Mouse (Mus musculus) thymus, postnatal 4 days (tissue): ENCODE data around the gene Setdb1.

Experiments
- DNase-seq: peaks from one replicate; pipeline ENCODE4 v3.0.0; 2021

Setdb1 gene

DNA sequence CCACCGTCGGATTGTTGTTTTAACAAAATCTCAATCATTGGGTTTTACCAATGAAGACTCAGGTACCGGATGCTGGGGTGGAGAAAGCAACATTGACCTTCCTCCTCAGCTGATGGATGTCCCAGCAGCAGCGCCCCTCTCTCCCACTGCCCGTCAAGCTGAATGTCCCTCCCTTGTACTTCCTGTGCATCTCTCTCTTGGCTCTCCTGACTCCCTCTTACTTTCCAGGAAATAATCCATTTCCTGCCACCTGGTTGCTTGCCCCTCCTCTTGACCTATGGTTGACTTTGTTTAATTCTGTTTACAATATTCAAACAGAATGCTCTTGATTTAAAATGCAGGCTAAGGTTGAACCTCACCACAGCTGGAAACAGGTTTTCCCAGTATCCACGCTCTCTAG is 66.8 kb downstream of the Setdb1 start:
- DNase-seq, result no peak

DNA sequence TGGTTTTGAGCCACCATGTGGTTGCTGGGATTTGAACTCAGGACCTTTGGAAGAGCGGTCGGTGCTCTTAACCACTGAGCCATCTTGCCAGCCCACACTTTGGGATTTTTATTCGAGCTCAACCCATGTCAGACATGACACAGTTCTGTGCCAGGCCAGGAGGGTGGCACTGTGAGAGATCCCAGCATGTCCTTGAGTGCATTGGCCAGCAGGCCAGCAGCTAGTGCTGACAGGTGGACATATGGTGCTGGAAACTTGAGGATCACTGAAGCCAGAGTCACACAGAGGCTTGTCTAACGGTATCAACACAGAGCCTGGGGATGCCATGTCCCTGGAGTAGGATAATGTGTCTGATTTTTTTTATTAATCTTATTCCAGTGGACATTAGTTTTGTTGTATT is 67.6 kb downstream of the Setdb1 start:
- no peak for DNase-seq

DNA sequence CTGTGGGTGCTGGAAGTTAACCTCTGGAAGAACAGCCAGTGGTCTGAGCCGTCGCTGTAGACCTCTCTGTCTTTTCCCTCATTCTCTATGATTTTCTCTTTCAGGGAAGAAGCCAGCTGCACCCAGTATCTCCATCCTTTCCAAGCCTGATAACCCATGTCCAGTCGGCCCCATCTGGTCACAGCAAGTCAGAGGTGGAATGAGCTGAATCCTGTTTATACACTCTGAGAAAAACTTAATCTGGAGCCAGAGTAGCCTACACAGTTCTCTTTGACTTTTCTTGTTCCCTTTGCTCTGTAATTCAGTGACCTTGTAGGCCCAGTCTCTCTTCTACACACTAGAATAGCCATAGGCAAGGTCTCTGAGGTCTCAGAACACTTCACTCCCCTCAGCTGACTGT is 69.5 kb downstream of the Setdb1 start:
- DNase-seq, result no peak

- no peak for DNase-seq
Measured at GRCm38 (mm10) chr3:95286510-95286909, 70.5 kb downstream of the Setdb1 start.

GRCm38 (mm10) chr3:95286011-95286410 is 71.0 kb downstream of the Setdb1 start:
- DNase-seq, result no peak

DNA sequence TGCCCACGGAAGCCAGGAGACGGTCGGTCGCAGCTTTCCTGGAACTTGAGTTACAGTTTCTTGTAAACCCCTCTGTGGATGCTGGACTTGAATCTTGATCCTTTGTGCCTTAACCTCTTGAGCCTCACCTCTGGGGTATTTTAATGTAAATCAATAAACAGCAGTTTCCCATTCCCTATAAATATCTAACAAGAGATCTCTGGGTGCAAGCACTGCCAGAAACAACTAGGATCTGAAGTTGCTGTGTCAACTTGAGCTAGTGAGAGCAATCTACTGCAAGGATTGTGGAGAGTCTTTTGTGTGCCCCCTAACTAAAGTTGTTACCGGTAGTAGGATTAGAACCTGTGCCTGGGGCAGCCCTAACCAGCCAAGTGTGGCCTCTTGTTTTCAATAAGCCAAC is 71.6 kb downstream of the Setdb1 start:
- no peak for DNase-seq

DNA sequence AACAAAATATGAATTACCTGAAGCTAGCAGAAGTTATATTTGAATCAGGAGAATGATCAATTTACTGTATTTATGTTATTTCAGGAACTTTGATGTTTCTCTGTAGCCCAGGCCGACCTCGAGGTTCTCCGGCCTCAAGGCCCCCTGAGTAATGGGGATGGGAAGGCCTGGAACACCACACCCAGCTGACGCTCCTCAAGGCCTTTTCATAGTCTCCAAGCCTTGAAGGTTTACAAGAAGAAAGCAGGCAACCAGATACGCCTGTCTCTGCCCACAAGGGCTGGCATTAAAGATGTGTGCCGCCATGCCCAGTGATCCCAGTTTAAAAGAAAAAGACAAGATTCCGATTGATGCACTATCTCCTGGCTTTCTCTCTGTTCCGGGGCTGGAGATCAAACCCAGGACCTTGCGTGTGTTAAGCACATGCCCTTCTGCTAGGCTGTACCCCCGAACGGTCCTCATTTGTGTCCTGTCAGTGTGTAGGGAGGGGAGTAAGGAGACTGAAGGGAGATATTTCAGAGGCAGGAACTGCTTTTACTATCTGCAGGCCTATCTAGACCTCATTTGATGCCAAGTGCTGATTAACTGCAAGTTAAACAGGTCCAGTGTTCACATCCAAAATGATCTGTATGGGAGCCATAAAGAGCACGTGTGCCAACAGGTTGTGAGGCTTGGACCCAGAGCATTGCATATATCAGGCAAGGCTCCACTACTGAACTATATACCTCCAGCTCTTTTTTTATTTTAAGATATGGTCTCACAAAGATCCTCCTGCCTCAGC is 72.3 kb downstream of the Setdb1 start:
- DNase-seq, result no peak

- no peak for DNase-seq
Measured at GRCm38 (mm10) chr3:95284062-95284461, 72.9 kb downstream of the Setdb1 start.

- no peak for DNase-seq
Measured at GRCm38 (mm10) chr3:95283589-95283941, 73.4 kb downstream of the Setdb1 start.

DNA sequence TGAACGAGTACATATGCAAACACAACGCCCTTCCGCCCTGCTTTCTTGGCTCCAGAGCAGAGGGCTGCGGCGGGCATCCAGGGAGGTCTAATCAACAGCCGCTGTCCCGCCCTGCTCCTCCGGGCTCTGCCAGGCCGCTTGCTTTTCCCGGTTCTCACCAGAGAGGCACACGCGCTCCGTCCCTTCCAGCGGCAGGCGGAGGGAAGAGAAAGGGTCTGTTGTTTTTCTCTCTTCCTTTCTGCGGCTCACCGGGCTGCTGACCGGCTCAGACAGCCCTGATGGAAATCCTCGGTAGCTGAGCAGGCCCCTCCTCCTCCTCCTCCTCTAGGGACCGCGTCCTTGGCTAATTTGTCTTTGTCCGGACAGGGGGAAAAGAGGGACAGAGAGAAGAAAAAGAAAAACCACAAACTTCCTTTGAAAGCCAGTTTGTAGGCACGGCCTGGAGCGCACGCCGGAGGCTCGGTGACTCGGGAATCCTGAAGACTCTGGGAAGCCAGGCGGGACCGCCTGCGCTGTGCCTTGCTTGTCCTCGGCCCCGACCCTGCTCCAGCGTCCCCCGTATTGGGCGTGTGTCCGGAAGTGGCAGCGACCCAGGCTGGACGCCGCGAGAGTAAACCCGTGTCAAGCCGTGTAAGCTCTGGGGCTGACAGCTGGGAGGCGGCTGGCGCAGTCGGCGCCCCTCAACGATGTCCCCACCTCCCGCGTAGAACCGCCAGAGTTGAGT is 74.0 kb downstream of the Setdb1 start:
- peak; percentile 72 for DNase-seq

GRCm38 (mm10) chr3:95282381-95282864 is 74.6 kb downstream of the Setdb1 start:
- peak; percentile 62 for DNase-seq

- peak; percentile 100 for DNase-seq
Measured at GRCm38 (mm10) chr3:95281216-95282126, 75.5 kb downstream of the Setdb1 start, which contains the start of the genes Mindy1 and Prune1. Mindy1 (plus strand) TSS chr3:95281345. Prune1 (minus strand) TSS chr3:95282076.

DNA sequence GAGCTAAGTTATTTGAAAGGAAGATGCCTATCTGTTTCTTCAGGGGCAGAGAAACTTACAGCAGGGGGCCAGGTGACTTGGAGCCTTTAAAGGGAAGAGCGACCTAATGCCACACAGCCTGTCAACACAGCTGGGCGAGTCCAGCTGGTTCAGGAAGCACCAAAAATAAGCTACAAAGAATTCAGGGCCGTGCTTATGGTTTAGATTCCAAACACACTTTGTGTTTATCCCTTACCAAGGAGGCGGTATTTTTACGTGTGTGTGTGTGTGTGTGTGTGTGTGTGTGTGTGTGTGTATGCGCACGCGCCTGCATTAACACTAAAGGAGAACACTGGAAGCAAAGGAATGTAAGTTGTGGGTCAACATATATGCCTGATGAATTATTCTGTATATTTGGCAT is 76.3 kb downstream of the Setdb1 start:
- peak; percentile 31 for DNase-seq

GRCm38 (mm10) chr3:95277149-95277551 is 79.9 kb downstream of the Setdb1 start:
- no peak for DNase-seq

- DNase-seq, result no peak
Measured at GRCm38 (mm10) chr3:95276428-95276934, 80.5 kb downstream of the Setdb1 start.

GRCm38 (mm10) chr3:95275161-95275560 is 81.8 kb downstream of the Setdb1 start:
- no peak for DNase-seq

DNA sequence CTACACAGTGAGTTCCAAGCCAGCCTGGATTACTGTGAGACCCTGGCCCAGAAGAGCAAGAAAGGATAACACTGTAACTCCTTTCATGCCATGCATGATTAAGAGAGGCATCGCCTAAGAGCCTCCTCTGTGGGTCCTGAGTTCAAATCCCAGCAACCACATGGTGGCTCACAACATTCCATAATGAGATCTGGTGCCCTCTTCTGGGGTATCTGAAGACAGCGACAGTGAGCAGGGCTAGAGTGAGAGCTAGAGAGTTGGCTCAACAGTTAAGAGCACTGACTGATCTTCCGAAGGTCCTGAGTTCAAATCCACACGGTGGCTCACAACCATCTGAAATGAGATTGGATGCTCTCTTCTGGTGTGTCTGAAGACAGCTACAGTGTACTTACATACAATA is 82.5 kb downstream of the Setdb1 start:
- no peak for DNase-seq
